Mouse (Mus musculus) midbrain, embryonic 11.5 days (tissue): ENCODE data around the gene Phospho2. TPM values are rescaled to one million over a fixed set of nuclear protein-coding genes. Genes with fewer than 3 reads are reported as not detected.

ENCODE experiments used
- ATAC-seq: fragments of 200-750 bp; cut with Nextera tagmentation; 2 replicates; pipeline ENCODE4 v1.8.0; 2017; ENCODE audit warnings: moderate TSS enrichment, moderate library complexity; ENCODE audit not compliant: low FRiP score
- DNase-seq: peaks from one replicate; pipeline ENCODE4 v3.0.0; 2015; ENCODE audit warnings: low spot score; ENCODE audit errors: missing footprints
- H3K27ac ChIP-seq: fragments of 300-500 bp; sonication (generic); 2 replicates; pipeline ENCODE4 v1.5.1; 2014; ENCODE audit warnings: low read depth, low read length
- H3K27me3 ChIP-seq: fragments of 300-500 bp; sonication (generic); 2 replicates; pipeline ENCODE4 v1.6.1; 2014; ENCODE audit warnings: mild to moderate bottlenecking, low read length, moderate library complexity, mixed read lengths; ENCODE audit not compliant: control insufficient read depth, insufficient read depth
- H3K36me3 ChIP-seq: fragments of 300-500 bp; sonication (generic); 2 replicates; pipeline ENCODE4 v1.6.1; 2014; ENCODE audit warnings: mild to moderate bottlenecking, low read length, moderate library complexity, mixed read lengths; ENCODE audit not compliant: control insufficient read depth, insufficient read depth
- H3K4me1 ChIP-seq: fragments of 300-500 bp; sonication (generic); 2 replicates; pipeline ENCODE4 v1.6.1; 2014; ENCODE audit warnings: low read length; ENCODE audit not compliant: control insufficient read depth, insufficient read depth
- H3K4me2 ChIP-seq: fragments of 300-500 bp; sonication (generic); 2 replicates; pipeline ENCODE4 v1.6.1; 2014; ENCODE audit warnings: mild to moderate bottlenecking, moderate library complexity
- H3K4me3 ChIP-seq: fragments of 300-500 bp; sonication (generic); 2 replicates; pipeline ENCODE4 v1.5.1; 2014; ENCODE audit warnings: low read depth, low read length
- H3K9ac ChIP-seq: fragments of 300-500 bp; sonication (generic); 2 replicates; pipeline ENCODE4 v1.6.1; 2014; ENCODE audit warnings: low read length
- H3K9me3 ChIP-seq: fragments of 300-500 bp; sonication (generic); 2 replicates; pipeline ENCODE4 v1.6.1; 2016; ENCODE audit warnings: low read length; ENCODE audit not compliant: control insufficient read depth
- WGBS: fragments of 180-500 bp; shearing (Covaris S2); extraction: QIAGEN DNeasy Blood & Tissue Kit; methylation state at CpG from one replicate; pipeline ENCODE4 v1.1.7; 2014; 5-methylcytosine and 5-hydroxymethylcytosine counted together
- polyA plus RNA-seq: library from polyadenylated mRNA; unstranded; fragments of >200 nt; fragmentation: Nextera tagmentation; extraction: Ambion mirVana; gene quantifications from 2 replicates; pipeline ENCODE4 v1.2.1, GENCODE M21; 2014

Gene Phospho2
- polyA plus RNA-seq, 1 experiment from 2014 or later, result 44.3 TPM

- Histone ChIP-seq H3K36me3 (no peaks in the 10 kb centered on the region), H3K27ac (no peak overlapping the region), H3K9me3 (no peaks in the 10 kb centered on the region), H3K4me3 (no peak overlapping the region), H3K4me2 (no peak overlapping the region), H3K4me1 (peaks cover 9% of the 10 kb centered on the region), H3K27me3 (no peaks in the 10 kb centered on the region), H3K9ac (no peak overlapping the region)
- 74% methylated on average over 1 of the region's 1 CpGs for WGBS
- ATAC-seq, result no peak
- peak; percentile 79 for DNase-seq
Measured at GRCm38 (mm10) chr2:69820201-69820600, 30.8 kb downstream of the Phospho2 start.

- Histone ChIP-seq H3K4me3 (peak within 1 kb of the TSS; percentile 79), H3K27me3 (no peaks in the 10 kb centered on the region), H3K4me2 (peak within 1 kb of the TSS; percentile 92), H3K9ac (peak within 1 kb of the TSS; percentile 97), H3K36me3 (no peaks in the 10 kb centered on the region), H3K4me1 (peaks cover 15% of the 10 kb centered on the region), H3K9me3 (no peaks in the 10 kb centered on the region), H3K27ac (peak within 1 kb of the TSS; percentile 87)
- WGBS, result 32% methylated on average over 8 of the region's 8 CpGs
- DNase-seq (no peak), ATAC-seq (no peak)
Measured at GRCm38 (mm10) chr2:69821711-69822110, 32.3 kb downstream of the Phospho2 start, which contains the start of gene Klhl23. Klhl23 (plus strand) TSS chr2:69821944.

- Histone ChIP-seq H3K36me3 (no peaks in the 10 kb centered on the region), H3K9ac (peak overlapping the region; percentile 97), H3K4me2 (peak overlapping the region; percentile 92), H3K9me3 (no peaks in the 10 kb centered on the region), H3K4me3 (peak overlapping the region; percentile 79), H3K4me1 (peaks cover 15% of the 10 kb centered on the region), H3K27me3 (no peaks in the 10 kb centered on the region), H3K27ac (peak overlapping the region; percentile 87)
- WGBS, result under 1% methylated on average over 44 of the region's 80 CpGs
- ATAC-seq, result peak; percentile 87
- DNase-seq, result peak; percentile 95
Measured at GRCm38 (mm10) chr2:69822361-69823128, 33.1 kb downstream of the Phospho2 start.

DNA sequence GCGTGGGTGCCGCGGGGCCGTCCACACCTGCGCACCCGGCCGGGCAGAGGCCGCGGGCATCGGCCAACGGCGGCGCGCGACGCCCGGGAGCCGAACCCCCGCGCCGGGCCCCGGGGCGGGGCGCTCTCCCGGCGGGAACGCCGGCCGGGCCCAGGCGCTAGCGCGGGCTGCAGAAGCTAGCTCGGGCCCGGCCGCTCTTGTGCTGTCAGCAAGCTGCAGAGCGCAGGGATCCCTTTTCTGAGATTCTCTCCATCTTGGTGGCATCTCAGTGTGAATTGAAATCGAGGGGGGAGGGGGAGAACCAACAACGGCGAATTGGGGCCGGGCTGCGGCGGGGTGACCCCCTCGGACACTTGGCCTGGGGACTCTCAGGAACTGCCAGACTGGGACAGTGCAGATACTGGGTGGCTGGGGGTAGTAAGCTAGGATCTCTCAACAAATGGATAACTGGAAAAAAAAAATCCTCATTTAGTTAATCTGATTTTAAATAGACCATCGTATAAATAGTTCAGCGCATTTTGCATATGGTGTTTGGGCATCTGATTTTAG, 33.8 kb downstream of the Phospho2 start:
- 2% methylated on average over 39 of the region's 45 CpGs for WGBS
- Histone ChIP-seq H3K4me2 (peak overlapping the region; percentile 92), H3K9ac (peak overlapping the region; percentile 97), H3K36me3 (no peaks in the 10 kb centered on the region), H3K4me3 (peak overlapping the region; percentile 79), H3K4me1 (peaks cover 17% of the 10 kb centered on the region), H3K27me3 (no peaks in the 10 kb centered on the region), H3K27ac (peak overlapping the region; percentile 87), H3K9me3 (no peaks in the 10 kb centered on the region)
- DNase-seq, result peak; percentile 95
- peak; percentile 82 for ATAC-seq

GRCm38 (mm10) chr2:69825898-69826297, 36.5 kb downstream of the Phospho2 start:
- Histone ChIP-seq H3K4me3 (no peak overlapping the region), H3K27me3 (no peaks in the 10 kb centered on the region), H3K9ac (no peak overlapping the region), H3K27ac (peak overlapping the region; percentile 50), H3K4me2 (no peak overlapping the region), H3K36me3 (no peaks in the 10 kb centered on the region), H3K9me3 (no peaks in the 10 kb centered on the region), H3K4me1 (peaks cover 19% of the 10 kb centered on the region)
- DNase-seq (peak; percentile 86), ATAC-seq (no peak)
- WGBS, result 70% methylated on average over 10 of the region's 10 CpGs

GRCm38 (mm10) chr2:69826380-69826779, 37.0 kb downstream of the Phospho2 start:
- H3K36me3 ChIP-seq, result no peaks in the 10 kb centered on the region
- 37% methylated on average over 2 of the region's 2 CpGs for WGBS
- no peaks in the 10 kb centered on the region for H3K9me3 ChIP-seq
- 0 out of 2 replicates have a peak overlapping the region, but pooled peaks have one; percentile 3 for H3K4me2 ChIP-seq
- peak; percentile 85 for DNase-seq
- no peak overlapping the region for H3K9ac ChIP-seq
- H3K27me3 ChIP-seq, result no peaks in the 10 kb centered on the region
- peaks cover 19% of the 10 kb centered on the region for H3K4me1 ChIP-seq
- H3K4me3 ChIP-seq, result no peak overlapping the region
- ATAC-seq, result no peak
- H3K27ac ChIP-seq, result peak overlapping the region; percentile 50

- Histone ChIP-seq H3K4me1 (peaks cover 13% of the 10 kb centered on the region), H3K27ac (no peak overlapping the region), H3K4me3 (no peak overlapping the region), H3K4me2 (no peak overlapping the region), H3K9me3 (no peaks in the 10 kb centered on the region), H3K27me3 (no peaks in the 10 kb centered on the region), H3K36me3 (no peaks in the 10 kb centered on the region), H3K9ac (peak overlapping the region; percentile 40)
- ATAC-seq, result no peak
- WGBS, result 34% methylated on average over 7 of the region's 7 CpGs
- peak; percentile 83 for DNase-seq
Measured at GRCm38 (mm10) chr2:69828031-69828430, 38.6 kb downstream of the Phospho2 start.

GRCm38 (mm10) chr2:69829680-69830079, 40.3 kb downstream of the Phospho2 start:
- Histone ChIP-seq H3K4me2 (no peak overlapping the region), H3K27ac (no peak overlapping the region), H3K36me3 (no peaks in the 10 kb centered on the region; the same call in 1 of the 2 replicates), H3K9me3 (no peaks in the 10 kb centered on the region), H3K4me1 (peaks cover 10% of the 10 kb centered on the region), H3K9ac (no peak overlapping the region), H3K27me3 (no peaks in the 10 kb centered on the region), H3K4me3 (no peak overlapping the region)
- WGBS, result 93% methylated on average over 2 of the region's 2 CpGs
- DNase-seq, result peak; percentile 69
- no peak for ATAC-seq

- H3K27ac ChIP-seq, result no peak overlapping the region
- H3K4me2 ChIP-seq, result no peak overlapping the region
- H3K9me3 ChIP-seq, result no peaks in the 10 kb centered on the region
- no peak for ATAC-seq
- no peaks in the 10 kb centered on the region for H3K27me3 ChIP-seq
- H3K9ac ChIP-seq, result no peak overlapping the region
- H3K4me3 ChIP-seq, result no peak overlapping the region
- peak; percentile 14 for DNase-seq
- peaks cover 10% of the 10 kb centered on the region for H3K4me1 ChIP-seq
- peaks cover 3% of the 10 kb centered on the region; the same call in 1 of the 2 replicates for H3K36me3 ChIP-seq
- 89% methylated on average over 8 of the region's 8 CpGs for WGBS
Measured at GRCm38 (mm10) chr2:69830116-69830515, 40.7 kb downstream of the Phospho2 start.
